Mouse (Mus musculus) layer of hippocampus, adult 2 months (tissue): ENCODE data around the gene Pgap2. TPM values are rescaled to one million over a fixed set of nuclear protein-coding genes. Genes with fewer than 3 reads are reported as not detected.

Experiments
- DNase-seq, 2 experiments: peaks; one replicate each; pipeline ENCODE4 v3.0.0; 2022; ENCODE audit warnings: low spot score in 2 of 2
- H3K27ac ChIP-seq: fragments of 200-600 bp; 2 replicates; pipeline ENCODE4 v1.8.1; 2022
- H3K4me3 ChIP-seq: fragments of 200-600 bp; 2 replicates; pipeline ENCODE4 v1.8.1; 2022; ENCODE audit warnings: mild to moderate bottlenecking
- CTCF ChIP-seq: fragments of 200-600 bp; conservative IDR thresholded peaks from 2 replicates; pipeline ENCODE4 v1.8.1; 2022; ENCODE audit warnings: antibody characterized with exemption, mild to moderate bottlenecking, moderate library complexity
- total RNA-seq, 2 experiments: library from RNA; stranded (reverse); gene quantifications; 2 replicates each; pipeline ENCODE4 v1.2.3; 2021

Pgap2 gene
- total RNA-seq, 2 experiments from 2014 or later, result 24.3 to 30.6 TPM

DNA sequence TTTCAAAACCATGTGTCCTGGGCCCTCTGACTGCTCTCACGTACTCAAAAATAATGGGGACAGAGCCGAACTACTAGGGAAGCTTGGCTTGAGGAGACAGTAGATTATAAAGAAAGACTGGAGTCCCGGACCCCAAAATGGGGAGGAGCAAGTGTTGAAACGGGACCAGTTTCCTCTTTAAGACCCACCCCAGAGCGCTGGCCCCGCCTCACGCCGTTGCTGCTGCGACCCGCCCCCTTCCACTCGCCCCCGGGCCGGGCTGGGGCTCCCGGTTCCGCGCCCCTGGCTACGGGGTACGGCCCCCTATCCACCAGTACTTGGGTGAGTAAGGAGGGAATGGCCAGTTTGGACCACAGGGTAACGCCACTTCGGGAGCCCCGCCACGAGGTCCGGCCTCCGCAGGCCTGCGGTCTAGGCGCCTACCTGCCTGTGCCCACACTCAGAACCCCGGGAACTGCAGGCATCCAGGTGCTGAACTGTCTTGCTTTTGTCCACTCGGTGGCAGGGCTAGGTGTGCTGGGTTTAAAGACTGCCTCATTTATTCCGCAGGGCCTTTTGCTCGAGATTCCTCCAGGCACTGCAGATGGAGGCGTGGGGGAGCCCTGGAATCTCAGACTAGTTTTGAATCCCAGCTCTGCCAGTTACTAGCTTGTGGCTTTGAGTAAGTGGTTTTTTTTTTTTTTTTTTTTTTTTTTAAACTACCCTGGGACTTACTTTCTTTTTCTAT lies 13.0 kb downstream of the Pgap2 start:
- TF ChIP-seq CTCF, result no peak
- peak; percentile 64 to 66 for DNase-seq
- H3K4me3 ChIP-seq, result peak overlapping the region; percentile 68
- H3K27ac ChIP-seq, result peak overlapping the region; percentile 89

DNA sequence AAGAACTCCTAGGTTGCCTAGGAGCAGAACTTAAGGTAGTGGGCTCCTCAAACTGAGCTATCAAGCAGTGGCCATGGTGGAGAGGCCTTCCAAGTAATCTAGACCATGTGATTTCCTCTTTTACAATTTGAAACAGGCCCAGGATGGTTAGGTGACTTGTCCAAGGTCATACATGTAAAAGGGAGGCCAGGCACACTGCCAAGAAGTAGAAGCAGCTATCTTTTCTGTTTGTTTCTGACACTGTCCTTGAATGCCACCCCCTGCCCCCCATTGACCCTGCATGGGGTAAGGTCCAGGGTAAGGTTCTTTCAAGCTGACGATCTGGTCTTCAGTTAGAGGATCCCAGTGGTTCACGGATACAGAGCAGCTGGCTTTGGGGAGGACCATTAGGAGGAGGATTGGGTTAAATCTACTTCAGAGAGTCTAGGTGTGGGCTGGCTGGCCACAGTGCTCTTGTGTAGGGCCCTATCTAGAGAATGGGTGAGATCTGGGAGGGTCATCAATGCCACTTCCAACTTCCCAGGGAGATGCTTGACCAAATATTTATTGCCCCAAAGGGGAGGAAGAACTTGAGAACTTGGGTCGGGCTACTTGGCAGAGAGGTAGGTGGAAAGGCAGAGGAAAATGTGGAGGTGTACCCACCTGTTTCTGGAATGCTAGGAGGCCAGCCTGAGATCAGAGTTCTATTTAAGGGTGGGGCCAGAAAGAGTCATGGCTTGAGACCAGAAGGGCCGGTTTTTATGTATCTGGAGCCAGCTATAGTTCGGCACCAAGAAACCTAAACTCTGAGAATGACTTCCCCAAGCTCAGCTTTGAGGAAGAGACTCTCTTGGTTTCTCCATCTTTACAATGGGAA lies 14.1 kb downstream of the Pgap2 start:
- no peak for DNase-seq
- Histone ChIP-seq H3K4me3 (no peak overlapping the region; the same call in 1 of the 2 replicates), H3K27ac (peak overlapping the region; percentile 89; the same call in 1 of the 2 replicates)
- no peak for TF ChIP-seq CTCF

GRCm38 (mm10) chr7:102226051-102226450 lies 16.0 kb downstream of the Pgap2 start:
- no peak overlapping the region for H3K4me3 ChIP-seq

DNA sequence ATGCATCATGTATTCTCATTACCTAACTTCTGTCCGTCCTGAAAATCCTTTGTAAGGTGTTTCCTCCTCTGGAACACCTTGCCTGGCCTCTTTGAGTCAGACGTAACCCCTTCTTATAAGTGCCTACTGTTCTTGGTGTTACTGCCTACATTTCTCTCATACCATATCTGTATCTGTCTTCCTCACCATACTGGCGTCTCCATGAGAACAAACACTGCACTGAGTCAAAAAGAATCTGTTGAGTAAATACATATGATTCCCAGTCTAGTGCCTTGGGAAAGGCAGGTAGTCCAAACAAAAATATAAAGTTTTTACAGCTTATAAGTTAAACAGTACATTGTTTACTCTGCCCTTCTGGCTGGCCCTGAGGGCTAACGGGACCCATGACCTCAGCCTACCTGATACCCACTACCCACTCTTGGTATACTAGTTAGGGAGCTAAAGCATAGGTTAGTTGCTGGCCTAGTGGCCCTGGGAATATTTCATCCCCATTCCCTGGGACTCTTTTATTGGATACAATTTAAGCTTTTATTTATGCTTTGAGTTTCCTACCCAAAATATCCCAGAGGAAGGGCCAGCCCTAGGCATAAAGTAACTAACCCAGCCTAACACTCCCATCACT lies 18.2 kb downstream of the Pgap2 start:
- Histone ChIP-seq H3K27ac (no peak overlapping the region), H3K4me3 (no peak overlapping the region)
- TF ChIP-seq CTCF, result no peak
- no peak for DNase-seq

More at GRCm38 (mm10) chr7:102226051-102226450, 16.0 kb downstream of the Pgap2 start:
- H3K27ac ChIP-seq, result no peak overlapping the region
- DNase-seq, result no peak
- no peak for TF ChIP-seq CTCF

DNA sequence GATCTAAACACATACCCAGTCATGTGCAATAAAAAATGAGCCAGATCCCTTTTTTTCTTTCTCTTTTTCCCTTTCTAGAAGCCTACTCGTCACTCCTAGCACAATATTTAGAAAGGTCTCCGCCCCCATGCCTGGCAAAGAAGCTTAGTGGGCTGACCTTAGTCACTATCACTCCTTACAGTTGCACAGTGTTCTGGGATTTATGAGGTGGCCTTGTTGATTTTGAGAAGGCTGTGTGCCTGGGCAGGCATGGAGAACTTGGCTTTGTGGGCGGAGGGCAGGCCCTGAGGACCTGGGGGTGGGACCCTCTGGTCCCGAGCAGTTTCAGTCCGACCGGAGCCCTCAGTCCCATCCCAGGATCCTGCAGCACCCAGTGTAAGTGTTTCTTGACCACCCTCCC lies 19.8 kb downstream of the Pgap2 start:
- TF ChIP-seq CTCF, result no peak

GRCm38 (mm10) chr7:102233059-102233458 lies 23.1 kb downstream of the Pgap2 start:
- TF ChIP-seq CTCF, result no peak
- no peak overlapping the region for H3K27ac ChIP-seq
- no peak overlapping the region for H3K4me3 ChIP-seq
- no peak for DNase-seq

More for the DNA sequence above, 19.8 kb downstream of the Pgap2 start:
- Histone ChIP-seq H3K4me3 (no peak overlapping the region), H3K27ac (no peak overlapping the region)
- DNase-seq, result no peak

GRCm38 (mm10) chr7:102238686-102239286 lies 28.8 kb downstream of the Pgap2 start:
- peak overlapping the region; percentile 72 for H3K27ac ChIP-seq
- DNase-seq, result peak in 1 of 2 experiments; percentile 36
- TF ChIP-seq CTCF, result no peak
- no peak overlapping the region for H3K4me3 ChIP-seq

DNA sequence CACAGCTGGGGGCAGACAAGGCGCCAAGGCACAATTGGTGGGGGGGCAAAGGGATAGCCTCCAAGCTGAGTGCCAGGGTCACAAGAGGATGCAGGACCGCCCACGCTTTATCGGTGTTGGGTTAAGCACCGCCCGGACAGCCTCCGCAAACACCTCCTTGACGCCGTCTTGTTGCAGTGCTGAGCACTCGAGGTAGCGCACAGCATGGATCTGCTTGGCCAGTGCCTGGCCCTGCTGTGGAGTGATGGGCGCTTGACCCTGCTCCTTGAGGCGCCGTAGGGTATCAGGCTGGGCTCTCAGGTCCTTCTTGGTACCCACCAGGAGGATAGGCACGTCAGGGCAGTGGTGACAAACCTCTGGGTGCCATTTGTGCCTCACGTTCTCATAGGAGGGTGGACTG lies 29.6 kb downstream of the Pgap2 start:
- no peak for TF ChIP-seq CTCF
- DNase-seq, result no peak
- peak overlapping the region; percentile 72 for H3K27ac ChIP-seq

GRCm38 (mm10) chr7:102242371-102242770 lies 32.4 kb downstream of the Pgap2 start:
- TF ChIP-seq CTCF, result no peak
- DNase-seq, result no peak
- Histone ChIP-seq H3K4me3 (no peak overlapping the region), H3K27ac (no peak overlapping the region)

More for the DNA sequence above, 29.6 kb downstream of the Pgap2 start:
- no peak overlapping the region for H3K4me3 ChIP-seq

DNA sequence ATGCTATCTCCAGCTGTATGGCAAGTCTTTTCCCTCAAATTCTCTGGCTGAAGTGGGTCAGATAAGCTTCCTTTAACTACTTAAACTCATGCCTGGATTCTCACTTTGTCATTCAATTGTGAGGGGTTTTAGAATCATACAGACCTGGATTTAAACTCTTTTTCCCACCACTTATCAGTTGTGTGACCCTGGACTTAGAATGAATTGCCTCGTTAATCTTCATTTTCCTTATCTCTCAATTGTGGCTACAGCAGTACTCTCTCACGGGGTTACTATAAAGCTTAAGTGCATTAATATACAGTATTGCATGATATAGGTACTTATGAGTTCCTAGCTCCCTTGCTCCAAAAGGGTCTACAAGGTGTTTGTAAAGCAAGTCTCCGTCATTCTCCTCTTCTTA lies 32.9 kb downstream of the Pgap2 start:
- TF ChIP-seq CTCF, result no peak
- no peak overlapping the region for H3K4me3 ChIP-seq
- peak overlapping the region; percentile 97; the same call in 1 of the 2 replicates for H3K27ac ChIP-seq
- no peak for DNase-seq

DNA sequence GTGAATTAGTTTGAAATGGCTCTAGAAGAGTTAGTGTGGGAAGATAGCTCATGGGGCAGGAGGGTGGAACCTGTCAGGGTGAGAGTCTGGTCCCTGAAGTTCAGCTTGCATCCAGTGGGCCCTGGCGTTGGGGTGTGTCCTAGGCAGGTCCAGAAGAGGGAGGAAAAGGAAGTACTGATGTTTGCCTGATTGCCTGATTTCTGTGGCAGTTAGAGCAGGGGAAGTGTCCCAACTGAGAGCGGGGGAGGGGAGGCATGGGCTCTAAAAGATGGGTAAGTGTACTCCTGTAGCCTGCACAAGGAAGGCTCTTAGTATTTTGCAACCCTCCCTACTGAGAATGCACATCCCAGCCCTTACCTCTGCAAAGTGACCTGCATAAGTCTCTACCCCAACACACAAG lies 33.9 kb downstream of the Pgap2 start:
- H3K27ac ChIP-seq, result peak overlapping the region; percentile 97
- no peak for TF ChIP-seq CTCF
- no peak for DNase-seq

DNA sequence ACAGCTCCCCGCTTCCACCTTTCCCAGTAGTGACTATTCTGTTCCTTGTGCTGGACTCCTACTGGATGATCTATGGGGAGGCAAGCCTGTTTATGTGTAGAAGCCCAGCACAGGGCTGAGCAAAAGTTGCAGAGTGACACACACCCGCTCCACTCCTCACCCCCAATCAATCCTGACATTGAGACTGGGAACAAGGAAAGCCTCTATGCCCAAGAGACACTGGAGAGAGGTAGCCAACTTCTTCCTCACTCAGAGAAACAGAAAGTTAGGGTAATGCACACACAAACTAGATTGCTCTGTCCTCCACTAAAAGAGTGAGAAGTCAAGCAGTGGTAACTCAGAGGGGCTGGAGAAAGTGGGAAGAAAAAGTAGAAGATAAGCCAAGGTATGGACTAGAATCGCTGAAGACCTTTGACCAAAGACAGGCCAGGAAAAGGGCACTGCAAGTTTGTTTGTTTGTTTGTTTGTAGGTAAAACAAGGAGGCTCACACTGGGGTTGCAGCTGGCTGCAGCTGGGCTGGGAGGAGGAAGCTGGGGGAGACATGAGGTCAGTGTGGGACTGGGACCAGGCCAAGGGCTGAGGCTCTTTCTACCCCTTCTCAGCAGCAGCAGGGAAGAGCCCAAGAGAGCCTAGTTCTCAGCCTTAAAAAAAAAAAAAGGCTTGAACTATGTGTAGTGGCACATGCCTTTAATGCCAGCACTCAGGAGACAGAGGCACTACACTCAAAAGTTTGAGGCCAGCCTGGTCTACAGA lies 35.0 kb downstream of the Pgap2 start:
- TF ChIP-seq CTCF, result no peak
- no peak for DNase-seq
- Histone ChIP-seq H3K27ac (peak overlapping the region; percentile 97), H3K4me3 (no peak overlapping the region)

More for the DNA sequence above, 33.9 kb downstream of the Pgap2 start:
- no peak overlapping the region for H3K4me3 ChIP-seq
